Mouse (Mus musculus) right cerebral cortex, postnatal 36 days (tissue): ENCODE measurements at regions not wholly inside any gene's neighbourhood (a gene's known extent, or its start where the extent isn't known, plus 50 kb on each side); places are given as distances from the start of the nearest gene placed in this dataset.

Experiments used
- DNase-seq, 2 experiments: peaks; one replicate each; pipeline ENCODE4 v3.0.0; 2022; ENCODE audit warnings: low spot score in 2 of 2, mixed read lengths in 1 of 2

DNA sequence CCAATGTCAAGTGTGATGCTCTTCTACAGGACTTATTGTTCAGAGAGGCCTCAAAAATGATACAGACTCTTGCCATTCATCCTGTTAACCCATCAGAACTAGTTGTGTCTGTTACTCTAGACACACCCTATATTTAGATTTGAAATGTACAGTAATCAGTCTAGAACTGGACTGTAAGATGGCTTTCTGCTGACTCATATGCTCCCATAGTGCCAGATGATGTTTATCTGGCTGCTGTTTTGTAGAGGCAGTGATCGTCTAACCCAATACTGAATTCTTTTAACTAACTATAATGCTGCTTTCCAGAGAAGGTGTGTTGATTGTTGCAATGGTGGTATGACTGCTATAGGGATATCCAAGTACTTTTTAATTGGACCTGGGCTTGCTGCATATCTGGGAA lies 185.9 kb upstream of the Npsr1 start:
- DNase-seq, result no peak

GRCm38 (mm10) chr9:23917345-23917744 lies 180.5 kb upstream of the Npsr1 start:
- DNase-seq, result no peak

DNA sequence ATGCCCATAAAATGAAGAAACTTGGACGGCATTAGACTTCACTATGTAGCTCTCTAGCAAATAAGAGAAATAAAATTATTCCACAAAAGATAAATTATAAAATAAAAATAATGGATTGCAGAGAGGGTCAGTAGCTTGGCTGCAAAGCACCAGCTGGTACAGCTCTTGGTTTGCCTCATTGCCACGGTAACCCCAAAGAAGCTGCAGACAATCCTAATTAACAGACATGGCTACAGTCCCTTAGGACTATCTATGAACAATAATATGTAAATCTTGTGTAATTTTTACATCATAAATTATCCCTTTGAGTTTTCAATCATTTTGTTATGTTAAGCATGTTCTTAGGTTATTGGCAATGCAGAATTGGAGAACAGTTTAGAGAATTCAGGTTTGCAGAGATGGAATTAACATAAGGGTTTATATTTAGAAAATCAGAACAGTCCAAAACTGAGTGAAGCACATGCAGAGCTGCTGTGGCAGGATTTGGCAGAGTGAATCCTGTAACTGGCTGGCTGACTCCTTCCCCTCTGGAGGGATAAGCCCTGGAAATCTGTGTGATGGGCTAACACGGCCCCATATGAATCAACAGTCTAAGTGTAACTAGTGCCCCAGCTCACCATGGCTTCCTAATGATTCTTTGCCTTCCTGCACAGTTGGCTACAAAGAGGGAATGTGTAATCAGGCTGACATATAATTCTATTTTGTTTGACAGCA lies 178.4 kb upstream of the Npsr1 start:
- no peak for DNase-seq

DNA sequence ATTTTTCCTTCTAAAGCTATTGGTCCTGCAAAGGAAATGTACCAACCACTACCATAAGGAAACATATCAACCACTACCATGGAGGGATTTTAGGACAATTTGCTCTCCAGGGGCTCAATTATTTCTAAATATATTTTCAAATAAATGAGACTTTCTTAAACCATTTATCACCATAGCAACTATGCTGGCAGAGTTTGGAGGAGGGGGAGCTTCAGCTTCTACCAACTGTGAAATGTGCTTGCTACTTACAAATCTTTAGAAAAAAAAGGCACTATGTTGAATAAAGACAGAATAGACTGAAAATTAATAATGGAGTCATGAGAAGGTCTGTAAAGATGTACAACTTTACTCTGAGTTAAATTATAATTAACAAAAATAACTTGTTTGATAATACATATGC lies 165.6 kb upstream of the Npsr1 start:
- no peak for DNase-seq

DNA sequence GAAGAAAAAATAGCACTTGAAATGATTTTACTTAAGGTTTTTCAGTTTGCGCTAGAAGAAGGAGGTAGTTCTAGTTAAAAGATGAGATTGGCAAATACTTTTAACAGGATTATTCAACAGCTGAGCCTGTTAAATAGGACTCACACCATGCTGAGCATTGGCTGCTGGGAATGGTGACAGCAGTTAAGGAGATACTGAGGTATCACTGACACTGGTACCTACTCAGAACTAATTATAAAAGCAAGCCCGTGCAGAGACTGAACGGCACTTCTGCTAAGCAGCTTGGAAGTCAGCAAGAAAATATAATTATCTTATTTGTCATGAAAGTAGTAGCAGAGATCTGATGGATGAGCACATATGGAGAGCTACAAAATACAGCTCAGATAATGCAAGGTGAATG lies 163.5 kb upstream of the Npsr1 start:
- DNase-seq, result no peak

DNA sequence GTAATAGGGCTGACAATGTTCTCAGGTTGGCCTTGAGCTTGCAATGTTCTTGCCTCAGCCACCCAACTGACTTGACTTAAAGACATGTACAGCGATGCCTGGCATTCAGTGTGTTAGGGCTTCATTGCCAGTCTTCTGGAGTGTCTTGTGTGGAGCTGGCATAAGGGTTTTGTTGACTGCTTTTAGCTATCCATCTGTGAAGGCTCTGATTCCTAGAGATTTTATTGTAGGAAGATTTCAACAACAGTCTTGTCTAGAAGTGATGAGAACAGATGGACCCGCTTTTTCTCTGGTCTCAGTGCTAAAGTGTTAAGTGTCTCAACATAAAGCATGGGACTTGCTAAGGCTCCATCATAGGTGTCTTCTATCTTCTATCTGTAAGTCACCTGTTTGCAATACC lies 145.3 kb upstream of the Npsr1 start:
- peak; percentile 41 to 68 for DNase-seq

DNA sequence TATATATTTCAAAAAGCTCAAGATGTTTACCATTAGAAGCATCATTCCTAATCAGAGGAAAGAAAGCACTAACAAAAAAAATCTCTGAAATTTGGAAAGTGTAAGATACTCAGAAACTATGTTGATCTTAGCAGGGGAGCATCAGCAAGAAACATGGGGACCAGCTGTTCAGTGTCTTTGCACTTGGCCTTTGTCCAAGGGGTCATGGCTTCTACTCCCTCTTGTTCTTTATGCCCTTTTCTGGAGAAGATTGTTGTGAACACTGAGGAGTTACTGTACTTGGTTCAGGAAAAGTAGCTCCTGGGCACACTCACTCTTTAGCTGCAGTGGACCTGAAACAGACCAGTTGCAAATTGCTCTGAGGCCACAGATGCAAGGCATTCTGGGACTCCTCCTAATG lies 141.2 kb upstream of the Npsr1 start:
- no peak for DNase-seq

DNA sequence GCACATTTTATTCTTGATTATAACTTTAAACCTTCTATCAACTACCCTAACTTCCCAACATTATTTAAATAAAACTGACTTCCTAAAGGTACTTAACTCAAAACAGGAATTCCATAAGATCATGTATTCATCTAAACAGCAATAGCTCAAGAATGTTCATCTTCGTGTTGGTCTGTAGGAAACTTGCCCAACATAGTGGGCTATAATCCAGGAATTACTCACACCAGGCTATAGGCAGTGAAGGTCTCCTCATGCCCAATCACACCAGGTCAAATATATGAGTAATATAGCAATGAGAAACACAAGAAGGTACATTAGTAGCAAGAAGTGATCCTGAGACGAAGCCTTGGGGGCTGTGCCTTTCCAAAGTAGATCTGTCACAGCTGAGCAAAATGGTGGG lies 128.1 kb upstream of the Npsr1 start:
- DNase-seq, result no peak

DNA sequence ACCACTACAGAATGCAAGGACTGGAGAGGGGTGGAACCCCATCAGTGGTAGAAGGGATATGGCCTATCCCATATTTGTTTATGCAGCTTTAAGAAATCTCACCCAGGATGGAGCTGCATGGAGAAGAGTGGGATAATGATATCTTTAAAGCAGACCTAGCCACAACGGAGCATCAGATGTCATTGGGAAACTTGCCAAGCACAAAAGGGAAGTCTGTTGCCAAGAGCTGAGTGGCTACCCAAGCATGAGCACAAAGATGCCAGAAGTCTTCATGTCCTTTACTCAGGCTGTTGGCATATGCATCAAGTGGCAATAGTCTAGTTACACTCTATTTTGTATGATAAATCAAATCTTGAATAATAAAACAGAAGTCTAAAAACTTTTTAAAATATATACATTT lies 124.6 kb upstream of the Npsr1 start:
- DNase-seq, result no peak

DNA sequence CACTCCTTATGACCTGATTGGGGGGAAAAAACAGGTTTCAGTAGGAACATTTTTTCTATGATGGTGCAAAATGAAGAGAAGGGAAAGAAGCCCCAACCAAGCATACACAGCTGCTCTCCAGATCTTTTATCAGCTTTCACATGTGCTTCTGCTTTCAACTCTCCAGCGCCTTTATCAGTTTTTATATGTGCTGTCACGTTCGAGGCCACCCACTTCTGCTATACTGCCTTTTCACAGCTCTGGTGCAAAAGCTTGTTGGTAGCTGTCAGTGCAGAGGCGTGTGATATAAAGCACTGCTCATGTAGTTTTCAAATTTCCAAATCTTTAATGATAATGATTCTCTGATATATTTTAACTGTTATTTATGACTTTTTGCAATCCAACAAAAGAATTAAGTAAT lies 120.2 kb upstream of the Npsr1 start:
- DNase-seq, result peak; percentile 41 to 43

DNA sequence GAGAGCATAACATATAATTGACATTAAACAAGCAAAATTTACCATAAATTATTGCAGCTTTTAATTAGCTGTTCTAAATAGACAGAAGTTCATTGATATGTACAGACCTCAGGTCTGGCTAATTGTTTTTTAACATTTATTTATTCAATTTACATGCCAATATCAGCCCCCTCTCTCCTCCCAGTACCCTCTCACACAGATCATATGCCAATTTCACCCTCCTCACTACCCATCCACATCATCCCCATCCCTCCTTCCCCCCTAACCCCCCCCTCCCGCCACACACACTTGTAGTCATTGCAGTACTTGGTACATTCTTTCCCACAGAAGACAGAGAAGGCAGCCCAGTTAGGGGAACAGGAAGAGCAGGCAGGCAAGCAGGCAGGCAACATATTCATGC lies 91.4 kb upstream of the Npsr1 start:
- DNase-seq, result no peak

DNA sequence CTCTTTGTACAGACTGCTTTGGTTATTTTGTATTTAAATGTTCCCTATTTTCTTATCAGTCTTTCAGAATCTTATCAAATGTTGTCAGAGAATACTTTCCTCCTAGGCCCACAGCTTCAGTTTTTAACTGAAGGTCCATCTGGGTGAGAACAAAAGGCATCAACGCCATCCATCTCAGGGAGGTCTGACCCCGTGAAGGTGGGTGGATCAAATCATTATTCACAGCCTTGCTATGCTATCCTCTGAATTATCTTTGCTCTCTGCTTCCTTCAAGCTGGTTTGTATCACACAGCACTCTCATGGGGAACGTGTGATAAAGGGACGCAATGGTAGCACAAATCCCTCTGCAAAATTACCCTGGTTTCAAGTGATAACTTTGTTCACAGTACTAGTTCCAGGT lies 59.5 kb upstream of the Npsr1 start:
- DNase-seq, result no peak
